Mouse (Mus musculus): ENCODE measurements around the gene Tbck. TPM values are rescaled to one million over a fixed set of nuclear protein-coding genes. Genes with fewer than 3 reads are reported as not detected.

Tbck gene
- total RNA-seq, 2 experiments from 2014 or later, result 12.0 to 13.1 TPM

DNA sequence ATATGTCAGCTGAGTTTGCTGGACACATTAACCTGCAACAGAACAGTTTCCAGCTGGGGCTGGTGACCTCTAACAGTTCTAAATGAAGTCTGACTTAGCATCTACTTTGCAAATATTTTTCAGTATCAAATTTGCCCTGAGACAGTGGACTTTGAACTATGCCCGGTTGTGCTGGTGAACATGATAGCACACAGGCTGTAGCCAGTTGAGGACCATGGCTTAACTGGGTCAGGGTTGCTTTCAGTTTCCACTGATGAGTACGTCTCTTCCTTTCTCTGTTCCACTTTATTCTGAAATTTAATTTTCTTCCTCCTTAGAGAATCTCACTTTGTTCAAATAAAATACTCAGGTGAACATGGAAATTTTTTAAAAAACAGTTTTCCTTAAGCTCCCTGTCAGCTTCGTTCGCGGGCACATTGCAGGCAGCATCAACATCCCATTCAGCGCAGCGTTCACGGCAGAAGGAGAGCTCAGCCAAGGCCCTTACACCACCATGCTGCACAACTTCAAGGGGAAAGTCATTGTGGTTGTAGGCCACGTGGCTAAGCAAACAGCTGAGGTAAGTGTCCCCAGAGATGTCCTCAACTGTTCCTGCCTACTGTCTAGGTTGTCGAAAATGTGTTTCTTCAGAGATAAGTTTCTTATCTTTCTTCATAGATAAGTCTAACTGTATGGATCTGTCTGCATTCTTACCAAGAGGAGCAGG lies 131.0 kb downstream of the Tbck start:
- DNase-seq (ENCODE audit: low spot score), result no peak
- intact Hi-C loops (cut with DNase I), result no loop called here

GRCm38 (mm10) chr3:132815497-132816326 lies 131.8 kb downstream of the Tbck start:
- DNase-seq (ENCODE audit: low spot score), result no peak

DNA sequence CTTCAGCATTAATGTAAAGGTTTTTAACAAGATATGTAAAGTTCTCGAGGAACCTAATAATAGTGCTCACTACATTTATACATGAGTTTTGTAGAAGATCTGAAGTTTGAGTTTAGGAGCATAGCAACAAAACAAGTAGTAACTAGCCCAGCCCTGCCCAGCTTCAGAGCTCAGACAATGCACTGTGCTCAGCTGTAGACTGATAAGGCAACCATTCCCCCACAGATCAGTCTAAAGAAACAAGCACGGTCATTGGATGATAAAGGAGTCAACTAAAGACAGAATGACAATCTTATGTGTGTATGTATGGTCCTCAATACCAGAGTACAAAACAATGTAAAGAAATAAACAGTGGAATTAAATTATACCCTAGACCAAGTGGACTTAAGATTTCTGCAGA lies 135.5 kb downstream of the Tbck start:
- DNase-seq (ENCODE audit: low spot score), result no peak
- intact Hi-C loops (cut with DNase I), result no loop called here

More at GRCm38 (mm10) chr3:132815497-132816326, 131.8 kb downstream of the Tbck start:
- intact Hi-C loops (cut with DNase I), result no loop called here

GRCm38 (mm10) chr3:132831179-132831873 lies 147.4 kb downstream of the Tbck start:
- no peak for DNase-seq (ENCODE audit: low spot score)
- intact Hi-C loops (cut with DNase I), result no loop called here

DNA sequence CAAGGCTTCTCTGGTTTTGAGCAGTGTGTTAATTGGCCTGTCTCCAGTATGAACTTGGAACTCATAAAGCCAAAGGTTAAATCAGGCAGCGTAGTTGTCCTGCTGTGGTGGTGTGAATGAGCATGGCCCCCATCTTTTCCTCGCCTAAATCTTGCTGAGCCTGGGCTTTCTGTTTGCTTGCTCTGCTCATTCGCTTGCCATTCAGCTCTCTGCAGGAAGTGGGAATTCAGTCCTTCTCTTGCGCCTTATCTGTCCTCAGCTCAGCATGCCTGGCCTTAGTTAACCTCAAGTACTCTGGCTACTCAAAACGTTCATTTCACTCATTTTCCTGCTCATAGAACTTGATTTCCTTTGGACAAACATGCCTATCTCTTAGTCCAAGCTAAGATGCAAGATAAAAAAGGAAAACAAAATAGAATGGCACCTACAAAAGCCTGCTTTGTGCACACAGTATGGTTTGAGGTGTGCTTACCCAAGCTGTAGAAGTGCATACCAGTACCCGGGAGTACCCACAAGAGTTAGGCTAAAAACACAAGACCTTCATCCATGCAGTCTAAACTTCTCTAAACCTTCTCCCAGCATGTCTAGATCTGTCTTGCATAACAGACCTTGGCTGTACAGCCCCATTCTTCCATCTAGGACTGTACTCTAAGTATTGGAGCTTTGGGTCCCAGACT lies 151.3 kb downstream of the Tbck start:
- intact Hi-C loops (cut with DNase I), result no loop called here

DNA sequence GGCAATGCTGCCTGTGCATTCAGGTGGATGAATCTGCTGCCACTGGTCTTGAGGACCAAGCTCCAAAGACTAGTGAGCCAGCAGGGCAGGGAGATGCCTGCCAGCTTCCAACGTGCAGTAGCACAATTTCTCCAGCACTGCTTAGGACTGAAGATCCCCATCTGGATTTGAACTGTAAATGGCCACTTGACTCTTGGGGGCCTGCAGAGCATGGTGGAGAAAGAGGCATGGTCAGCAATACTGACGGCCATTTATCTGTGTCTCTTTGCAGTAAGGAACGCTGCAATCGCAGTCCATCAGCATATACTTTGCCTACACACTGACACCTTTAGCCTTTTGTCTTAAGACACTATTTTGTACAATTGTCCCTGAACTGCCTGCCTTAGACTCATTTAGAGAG lies 153.2 kb downstream of the Tbck start:
- intact Hi-C loops (cut with DNase I), result no loop called here
- no peak for DNase-seq (ENCODE audit: low spot score)

More for the DNA sequence above, 151.3 kb downstream of the Tbck start:
- no peak for DNase-seq (ENCODE audit: low spot score)

DNA sequence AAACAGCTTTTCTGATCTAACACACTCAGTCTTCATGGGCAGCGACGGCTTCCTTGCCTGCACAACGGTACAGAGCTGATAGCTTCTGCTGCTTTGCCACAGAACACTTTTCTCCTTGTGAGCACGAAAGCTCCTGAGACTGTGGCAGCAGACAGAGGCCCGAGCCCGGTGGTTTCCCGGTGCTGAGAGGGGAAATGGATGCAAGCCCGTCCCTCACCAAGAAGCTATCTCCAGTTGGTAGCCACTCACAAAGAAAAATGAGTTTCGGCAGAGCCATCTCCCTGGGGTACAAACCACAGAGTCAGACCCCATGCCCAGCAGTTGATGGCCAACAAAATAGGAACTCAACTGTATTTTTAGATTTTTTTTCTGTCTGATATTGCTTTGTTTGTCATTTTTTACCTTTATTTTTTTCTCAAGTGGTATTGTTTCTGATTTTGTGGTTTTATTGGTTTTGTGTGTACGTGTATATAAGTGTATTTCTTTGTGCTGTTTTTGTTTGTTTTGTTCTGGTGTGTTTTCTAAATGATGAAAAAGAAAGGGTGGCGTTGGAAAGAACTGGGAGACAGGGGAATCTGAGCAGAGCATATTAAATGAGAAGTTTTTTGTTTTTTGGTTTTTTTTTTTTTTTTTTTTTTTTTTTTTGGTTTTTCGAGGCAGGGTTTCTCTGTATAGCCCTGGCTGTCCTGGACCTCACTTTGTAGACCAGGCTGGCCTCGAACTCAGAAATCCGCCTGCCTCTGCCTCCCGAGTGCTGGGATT lies 154.9 kb downstream of the Tbck start:
- intact Hi-C loops (cut with DNase I), result no loop called here
- DNase-seq (ENCODE audit: low spot score), result no peak

- intact Hi-C loops (cut with DNase I), result no loop called here
Measured at GRCm38 (mm10) chr3:132839516-132839915, 155.6 kb downstream of the Tbck start.

GRCm38 (mm10) chr3:132842676-132843075 lies 158.7 kb downstream of the Tbck start:
- DNase-seq (ENCODE audit: low spot score), result no peak
- intact Hi-C loops (cut with DNase I), result no loop called here

More at GRCm38 (mm10) chr3:132839516-132839915, 155.6 kb downstream of the Tbck start:
- DNase-seq (ENCODE audit: low spot score), result no peak

GRCm38 (mm10) chr3:132849669-132850068 lies 165.7 kb downstream of the Tbck start:
- intact Hi-C loops (cut with DNase I), result no loop called here

DNA sequence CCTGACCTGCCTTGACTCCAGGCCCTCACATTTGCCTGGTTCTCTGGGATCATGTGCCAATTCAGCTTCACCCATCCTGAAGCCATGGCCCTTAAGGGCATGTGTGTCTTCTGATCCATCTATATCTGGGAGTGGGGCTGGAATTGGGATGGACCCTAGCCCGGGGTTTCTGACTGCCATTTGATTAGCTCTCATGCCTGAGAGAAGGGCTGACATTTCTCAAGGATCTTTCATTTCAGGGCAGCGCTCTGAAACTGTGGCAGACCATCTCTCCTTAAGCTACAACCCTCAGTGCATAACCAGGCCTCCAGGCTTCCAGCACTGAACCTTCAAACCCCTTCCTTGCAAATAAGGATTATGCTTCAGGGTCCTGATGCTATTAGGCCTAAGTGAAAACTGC lies 166.5 kb downstream of the Tbck start:
- DNase-seq (ENCODE audit: low spot score), result no peak
- intact Hi-C loops (cut with DNase I), result no loop called here

More at GRCm38 (mm10) chr3:132849669-132850068, 165.7 kb downstream of the Tbck start:
- no peak for DNase-seq (ENCODE audit: low spot score)

GRCm38 (mm10) chr3:132851417-132851816 lies 167.5 kb downstream of the Tbck start:
- DNase-seq (ENCODE audit: low spot score), result no peak
- intact Hi-C loops (cut with DNase I), result no loop called here

- no peak for DNase-seq (ENCODE audit: low spot score)
- intact Hi-C loops (cut with DNase I), result no loop called here
Measured at GRCm38 (mm10) chr3:132851841-132852728, 168.1 kb downstream of the Tbck start.

- intact Hi-C loops (cut with DNase I), result no loop called here
- DNase-seq (ENCODE audit: low spot score), result no peak
Measured at GRCm38 (mm10) chr3:132854271-132854670, 170.3 kb downstream of the Tbck start.

DNA sequence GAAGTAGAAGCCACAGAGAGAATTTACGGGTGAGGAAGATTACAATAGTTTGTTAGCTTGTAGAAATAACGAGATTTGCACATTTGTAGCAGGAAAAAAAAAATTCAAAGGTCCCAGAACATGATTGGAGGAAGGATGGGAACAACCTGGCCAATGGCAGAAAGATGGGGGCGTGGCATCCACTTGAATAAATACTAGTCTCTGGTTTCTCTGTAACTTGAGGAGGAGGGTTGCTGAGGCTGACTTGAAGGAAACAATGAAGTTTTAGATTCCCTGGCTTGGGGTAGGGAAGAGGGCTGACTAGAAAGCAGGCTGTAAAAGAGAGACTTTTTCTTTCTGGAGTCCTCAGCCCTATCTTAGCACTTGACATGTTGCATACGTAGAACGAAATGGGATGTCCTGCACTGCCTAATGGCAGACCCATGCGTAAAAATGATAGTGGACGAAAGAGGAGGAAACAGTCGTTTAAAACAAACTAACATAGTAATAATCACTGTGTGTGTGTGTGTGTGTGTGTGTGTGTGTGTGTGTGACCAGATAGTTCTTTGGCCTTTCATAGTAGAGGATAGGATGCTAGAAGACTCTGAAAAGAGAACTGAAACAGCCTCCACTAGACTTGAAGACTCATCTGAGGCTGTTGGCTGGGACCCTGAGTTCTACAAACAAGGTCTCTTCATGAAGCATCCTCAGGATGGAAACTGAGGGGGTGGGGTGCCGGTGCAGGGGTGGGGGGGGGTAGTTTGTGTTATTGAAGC lies 171.7 kb downstream of the Tbck start:
- no peak for DNase-seq (ENCODE audit: low spot score)
- intact Hi-C loops (cut with DNase I), result no loop called here

GRCm38 (mm10) chr3:132856651-132857050 lies 172.7 kb downstream of the Tbck start:
- DNase-seq (ENCODE audit: low spot score), result no peak
- intact Hi-C loops (cut with DNase I), result no loop called here

DNA sequence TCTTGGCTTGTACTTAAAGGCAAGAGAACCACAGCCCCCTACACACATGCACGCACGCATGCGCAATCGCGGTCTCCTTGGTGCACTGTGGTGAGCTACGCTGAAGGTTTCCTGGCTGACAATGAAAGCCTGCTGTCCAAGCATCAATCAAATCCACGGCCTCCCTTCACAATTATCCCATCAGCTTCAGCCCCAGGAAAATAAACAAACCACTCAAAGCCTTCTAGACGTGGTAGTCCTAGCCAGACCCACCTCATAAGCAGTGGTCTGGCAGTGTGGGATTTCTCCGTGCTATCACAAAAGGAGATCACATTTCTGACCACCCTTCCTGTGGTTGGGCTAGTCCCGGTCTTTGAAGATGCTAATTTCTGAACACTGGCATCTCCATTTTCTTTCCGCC lies 174.9 kb downstream of the Tbck start:
- intact Hi-C loops (cut with DNase I), result no loop called here
- no peak for DNase-seq (ENCODE audit: low spot score)

DNA sequence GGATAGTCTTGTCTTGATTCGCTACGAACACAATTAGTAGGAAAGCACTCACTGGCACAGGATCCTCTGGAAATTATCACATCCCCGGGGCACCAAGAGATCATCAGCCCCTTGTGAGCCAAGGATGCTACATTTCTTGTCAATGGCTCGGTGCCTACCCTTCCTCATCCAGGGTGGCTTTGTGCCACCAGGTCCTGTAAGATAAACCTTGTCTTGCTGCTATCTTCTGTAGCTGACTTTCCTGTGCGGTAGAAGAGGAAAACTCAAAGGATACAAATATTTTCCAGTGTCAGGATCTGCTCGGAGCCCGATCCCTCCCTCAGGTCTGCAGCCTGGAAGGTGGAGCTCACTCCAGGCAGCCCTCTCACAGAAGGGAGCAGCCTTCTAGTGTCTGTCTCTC lies 175.6 kb downstream of the Tbck start:
- intact Hi-C loops (cut with DNase I), result no loop called here
- DNase-seq (ENCODE audit: low spot score), result no peak
